Mouse (Mus musculus): Measurements from ENCODE around the gene Ubac2. TPM values are rescaled to one million over a fixed set of nuclear protein-coding genes. Genes with fewer than 3 reads are reported as not detected.

The Ubac2 gene
- polyA plus RNA-seq, 1 experiment from 2014 or later, result 38.5 TPM

- 63% methylated on average over 8 of the region's 8 CpGs for WGBS
- DNase-seq (ENCODE audit: low spot score), result peak; percentile 7
- no peak overlapping the region for H3K4me3 ChIP-seq (ENCODE audit: low read depth, low read length)
- no peak overlapping the region for H3K27ac ChIP-seq (replicated peaks)
- no peak overlapping the region for H3K4me2 ChIP-seq (replicated peaks; ENCODE audit: low read depth)
- H3K4me1 ChIP-seq (replicated peaks; ENCODE audit: control insufficient read depth, insufficient read depth), result no peaks in the 10 kb centered on the region
- TF ChIP-seq CTCF (IDR thresholded peaks at IDR 0.05; ENCODE audit: low read depth), result no peak
- no peak for TF ChIP-seq EP300 (optimal IDR thresholded peaks at IDR 0.05)
- ATAC-seq (ENCODE audit: low FRiP score, low TSS enrichment), result no peak
- no peaks in the 10 kb centered on the region for H3K9me3 ChIP-seq (ENCODE audit: control insufficient read depth, low read length)
- H3K36me3 ChIP-seq (ENCODE audit: control insufficient read depth, insufficient read depth, low read length), result no peaks in the 10 kb centered on the region; the same call in 1 of the 2 replicates
- no peak overlapping the region for H3K9ac ChIP-seq (ENCODE audit: low read length)
- no peaks in the 10 kb centered on the region for H3K27me3 ChIP-seq (ENCODE audit: control insufficient read depth, insufficient read depth, low read length)
These were observed 58.4 kb downstream of the Ubac2 start for GRCm38 (mm10) chr14:121936856-121937255.

- no peak overlapping the region for H3K4me3 ChIP-seq (ENCODE audit: low read depth, low read length)
- H3K4me1 ChIP-seq (replicated peaks; ENCODE audit: control insufficient read depth, insufficient read depth), result no peaks in the 10 kb centered on the region
- H3K27me3 ChIP-seq (ENCODE audit: control insufficient read depth, insufficient read depth, low read length), result no peaks in the 10 kb centered on the region
- peak; percentile 13 for DNase-seq (ENCODE audit: low spot score)
- no peak overlapping the region for H3K9ac ChIP-seq (ENCODE audit: low read length)
- TF ChIP-seq EP300 (optimal IDR thresholded peaks at IDR 0.05) (no peak), CTCF (IDR thresholded peaks at IDR 0.05; ENCODE audit: low read depth) (no peak)
- no peak overlapping the region for H3K27ac ChIP-seq (replicated peaks)
- H3K4me2 ChIP-seq (replicated peaks; ENCODE audit: low read depth), result no peak overlapping the region
- WGBS, result 79% methylated on average over 11 of the region's 11 CpGs
- ATAC-seq (ENCODE audit: low FRiP score, low TSS enrichment), result no peak
- no peaks in the 10 kb centered on the region; the same call in 1 of the 2 replicates for H3K36me3 ChIP-seq (ENCODE audit: control insufficient read depth, insufficient read depth, low read length)
- no peaks in the 10 kb centered on the region for H3K9me3 ChIP-seq (ENCODE audit: control insufficient read depth, low read length)
These were observed 59.3 kb downstream of the Ubac2 start for GRCm38 (mm10) chr14:121937601-121938255.

- Histone ChIP-seq H3K4me3 (ENCODE audit: low read depth, low read length) (no peak overlapping the region), H3K36me3 (ENCODE audit: control insufficient read depth, insufficient read depth, low read length) (no peaks in the 10 kb centered on the region; the same call in 1 of the 2 replicates), H3K9me3 (ENCODE audit: control insufficient read depth, low read length) (no peaks in the 10 kb centered on the region), H3K27ac (replicated peaks) (no peak overlapping the region), H3K27me3 (ENCODE audit: control insufficient read depth, insufficient read depth, low read length) (no peaks in the 10 kb centered on the region), H3K9ac (ENCODE audit: low read length) (no peak overlapping the region), H3K4me1 (replicated peaks; ENCODE audit: control insufficient read depth, insufficient read depth) (no peaks in the 10 kb centered on the region), H3K4me2 (replicated peaks; ENCODE audit: low read depth) (no peak overlapping the region)
- ATAC-seq (ENCODE audit: low FRiP score, low TSS enrichment) (no peak), DNase-seq (ENCODE audit: low spot score) (peak; percentile 9)
- TF ChIP-seq CTCF (IDR thresholded peaks at IDR 0.05; ENCODE audit: low read depth) (no peak), EP300 (optimal IDR thresholded peaks at IDR 0.05) (no peak)
- 83% methylated on average over 11 of the region's 11 CpGs for WGBS
These were observed 60.1 kb downstream of the Ubac2 start for GRCm38 (mm10) chr14:121938256-121939191.

- ATAC-seq (ENCODE audit: low FRiP score, low TSS enrichment), result no peak
- Histone ChIP-seq H3K27ac (replicated peaks) (no peak overlapping the region), H3K9me3 (ENCODE audit: control insufficient read depth, low read length) (no peaks in the 10 kb centered on the region), H3K4me2 (replicated peaks; ENCODE audit: low read depth) (no peak overlapping the region), H3K4me1 (replicated peaks; ENCODE audit: control insufficient read depth, insufficient read depth) (no peaks in the 10 kb centered on the region), H3K36me3 (ENCODE audit: control insufficient read depth, insufficient read depth, low read length) (no peaks in the 10 kb centered on the region), H3K27me3 (ENCODE audit: control insufficient read depth, insufficient read depth, low read length) (no peaks in the 10 kb centered on the region), H3K9ac (ENCODE audit: low read length) (no peak overlapping the region), H3K4me3 (ENCODE audit: low read depth, low read length) (no peak overlapping the region)
- DNase-seq (ENCODE audit: low spot score), result no peak
- 93% methylated on average over 3 of the region's 3 CpGs for WGBS
- TF ChIP-seq CTCF (IDR thresholded peaks at IDR 0.05; ENCODE audit: low read depth) (no peak), EP300 (optimal IDR thresholded peaks at IDR 0.05) (no peak)
These were observed 61.2 kb downstream of the Ubac2 start for GRCm38 (mm10) chr14:121939582-121939981.

GRCm38 (mm10) chr14:121946131-121946530, 67.7 kb downstream of the Ubac2 start:
- no peak for TF ChIP-seq EP300 (optimal IDR thresholded peaks at IDR 0.05)
- TF ChIP-seq CTCF (IDR thresholded peaks at IDR 0.05; ENCODE audit: low read depth), result no peak
- 59% methylated on average over 5 of the region's 5 CpGs for WGBS
- Histone ChIP-seq H3K27me3 (ENCODE audit: control insufficient read depth, insufficient read depth, low read length) (no peaks in the 10 kb centered on the region), H3K36me3 (ENCODE audit: control insufficient read depth, insufficient read depth, low read length) (no peaks in the 10 kb centered on the region), H3K27ac (replicated peaks) (no peak overlapping the region), H3K9ac (ENCODE audit: low read length) (no peak overlapping the region), H3K4me3 (ENCODE audit: low read depth, low read length) (no peak overlapping the region), H3K4me1 (replicated peaks; ENCODE audit: control insufficient read depth, insufficient read depth) (no peaks in the 10 kb centered on the region), H3K4me2 (replicated peaks; ENCODE audit: low read depth) (no peak overlapping the region), H3K9me3 (ENCODE audit: control insufficient read depth, low read length) (no peaks in the 10 kb centered on the region)
- peak; percentile 26 for DNase-seq (ENCODE audit: low spot score)
- ATAC-seq (ENCODE audit: low FRiP score, low TSS enrichment), result 0 out of 2 replicates have a peak, but pooled peaks have one; percentile 60
